Mouse (Mus musculus) limb, embryonic 10.5 days (tissue): ENCODE data around the gene Tfip11. TPM values are rescaled to one million over a fixed set of nuclear protein-coding genes. Genes with fewer than 3 reads are reported as not detected.
A peak's percentile ranks its signal among the peaks of the same experiment; 100 is the strongest.

Source experiments
- DNase-seq: peaks from one replicate; pipeline ENCODE4 v3.0.0-alpha.2; 2017; ENCODE audit warnings: low spot score
- H3K27ac ChIP-seq: fragments of 300-500 bp; sonication (generic); 2 replicates; pipeline ENCODE4 v1.5.1; 2016; ENCODE audit warnings: mild to moderate bottlenecking
- H3K27me3 ChIP-seq: fragments of 300-500 bp; sonication (generic); 2 replicates; pipeline ENCODE4 v1.6.1; 2016; ENCODE audit warnings: low read depth, mild to moderate bottlenecking; ENCODE audit not compliant: poor library complexity, severe bottlenecking
- H3K36me3 ChIP-seq: fragments of 300-500 bp; sonication (generic); 2 replicates; pipeline ENCODE4 v1.6.1; 2016; ENCODE audit warnings: mild to moderate bottlenecking, moderate library complexity
- H3K4me1 ChIP-seq: fragments of 300-500 bp; sonication (generic); 2 replicates; pipeline ENCODE4 v1.6.1; 2016
- H3K4me3 ChIP-seq: fragments of 300-500 bp; sonication (generic); 2 replicates; pipeline ENCODE4 v1.5.1; 2016; ENCODE audit warnings: mild to moderate bottlenecking, moderate library complexity
- H3K9me3 ChIP-seq: fragments of 300-500 bp; sonication (generic); replicated peaks from 2 replicates; pipeline ENCODE4 v1.6.1; 2016; ENCODE audit warnings: mild to moderate bottlenecking
- WGBS: fragments of 180-500 bp; shearing (Covaris S2); methylation state at CpG from one replicate; pipeline ENCODE4 v1.1.7; 2016; 5-methylcytosine and 5-hydroxymethylcytosine counted together
- polyA plus RNA-seq: library from polyadenylated mRNA; unstranded; fragments of >200 nt; fragmentation: Nextera tagmentation; extraction: Ambion mirVana; gene quantifications from 2 replicates; pipeline ENCODE4 v1.2.1, GENCODE M21; 2016

Gene Tfip11
- polyA plus RNA-seq, 1 experiment from 2014 or later: 44.4 TPM

DNA sequence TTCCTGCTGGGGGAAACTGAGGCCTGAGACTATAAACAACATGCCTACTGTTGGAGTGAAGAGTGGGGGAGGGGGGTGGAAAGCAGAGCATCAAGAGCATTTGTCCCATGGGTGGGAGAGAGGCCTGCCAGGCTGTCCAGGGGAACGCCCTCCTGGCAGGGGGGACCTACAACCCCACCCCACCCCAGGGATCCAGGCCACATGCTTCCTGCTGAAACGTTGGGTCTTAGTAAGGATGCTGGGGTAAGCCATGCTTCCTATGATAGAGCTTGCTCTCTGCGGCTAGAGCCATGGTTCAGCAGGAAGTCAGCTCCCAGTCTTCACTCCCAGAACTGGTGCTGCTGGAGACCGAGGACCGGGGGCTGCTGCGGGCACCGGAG lies 42.0 kb upstream of the Tfip11 start:
- Histone ChIP-seq H3K36me3 (peaks cover 7% of the 10 kb centered on the region), H3K27ac (peak overlapping the region; percentile 62), H3K27me3 (no peaks in the 10 kb centered on the region), H3K4me1 (peaks cover 46% of the 10 kb centered on the region), H3K4me3 (no peak overlapping the region), H3K9me3 (no peaks in the 10 kb centered on the region)
- 76% methylated on average over 7 of the region's 7 CpGs for WGBS
- no peak for DNase-seq

DNA sequence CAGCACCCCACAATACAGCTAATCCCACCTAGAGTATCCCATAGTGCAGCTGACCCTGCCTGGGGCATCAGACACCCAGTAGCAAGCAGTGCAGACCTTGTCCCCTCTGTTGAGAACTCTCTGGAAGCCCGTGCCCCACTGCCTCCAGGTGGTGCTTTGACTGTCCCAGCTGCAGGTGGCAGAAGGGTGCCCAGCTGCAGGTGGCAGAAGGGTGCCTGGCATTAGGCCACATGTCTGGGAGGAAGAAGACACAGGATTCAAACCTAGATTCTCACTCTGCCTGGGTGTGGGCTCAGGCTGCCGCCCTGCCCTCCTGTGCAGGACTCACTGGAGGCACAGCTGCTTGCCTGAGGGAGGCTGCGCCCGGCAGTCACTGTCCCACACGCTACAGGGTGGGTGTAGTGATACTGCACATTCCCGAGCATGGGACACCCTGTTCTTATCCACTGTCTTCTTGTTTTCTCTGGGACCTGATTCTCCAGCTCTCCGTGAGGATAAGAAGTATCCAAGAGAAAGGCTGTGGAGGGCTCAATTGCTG lies 40.5 kb upstream of the Tfip11 start:
- no peak for DNase-seq
- Histone ChIP-seq H3K27ac (no peak overlapping the region), H3K27me3 (no peaks in the 10 kb centered on the region), H3K36me3 (peaks cover 7% of the 10 kb centered on the region; the same call in 1 of the 2 replicates), H3K9me3 (no peaks in the 10 kb centered on the region), H3K4me1 (peaks cover 34% of the 10 kb centered on the region), H3K4me3 (no peak overlapping the region)
- 91% methylated on average over 7 of the region's 7 CpGs for WGBS

DNA sequence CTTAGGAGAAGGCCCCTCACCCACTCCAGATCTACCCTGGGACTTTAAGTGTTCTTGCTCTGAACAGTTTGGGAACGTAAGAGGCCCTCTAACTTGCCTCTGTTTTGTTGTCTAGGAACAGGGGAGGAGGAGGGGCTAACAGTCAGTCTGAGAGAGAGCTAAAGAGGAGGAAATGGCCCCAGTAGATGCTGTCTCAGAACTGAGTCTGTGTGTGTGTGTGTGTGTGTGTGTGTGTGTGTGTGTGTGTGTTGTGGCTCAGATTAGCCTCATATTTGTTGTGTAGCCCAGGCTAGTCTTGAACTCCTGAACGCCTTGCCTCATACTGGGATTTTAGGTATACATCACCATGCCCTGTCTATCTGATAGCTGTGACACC lies 39.6 kb upstream of the Tfip11 start:
- Histone ChIP-seq H3K36me3 (peaks cover 7% of the 10 kb centered on the region; the same call in 1 of the 2 replicates), H3K9me3 (no peaks in the 10 kb centered on the region), H3K4me1 (peaks cover 24% of the 10 kb centered on the region), H3K4me3 (no peak overlapping the region), H3K27ac (no peak overlapping the region), H3K27me3 (no peaks in the 10 kb centered on the region)
- WGBS: 85% methylated on average over 2 of the region's 2 CpGs
- no peak for DNase-seq

DNA sequence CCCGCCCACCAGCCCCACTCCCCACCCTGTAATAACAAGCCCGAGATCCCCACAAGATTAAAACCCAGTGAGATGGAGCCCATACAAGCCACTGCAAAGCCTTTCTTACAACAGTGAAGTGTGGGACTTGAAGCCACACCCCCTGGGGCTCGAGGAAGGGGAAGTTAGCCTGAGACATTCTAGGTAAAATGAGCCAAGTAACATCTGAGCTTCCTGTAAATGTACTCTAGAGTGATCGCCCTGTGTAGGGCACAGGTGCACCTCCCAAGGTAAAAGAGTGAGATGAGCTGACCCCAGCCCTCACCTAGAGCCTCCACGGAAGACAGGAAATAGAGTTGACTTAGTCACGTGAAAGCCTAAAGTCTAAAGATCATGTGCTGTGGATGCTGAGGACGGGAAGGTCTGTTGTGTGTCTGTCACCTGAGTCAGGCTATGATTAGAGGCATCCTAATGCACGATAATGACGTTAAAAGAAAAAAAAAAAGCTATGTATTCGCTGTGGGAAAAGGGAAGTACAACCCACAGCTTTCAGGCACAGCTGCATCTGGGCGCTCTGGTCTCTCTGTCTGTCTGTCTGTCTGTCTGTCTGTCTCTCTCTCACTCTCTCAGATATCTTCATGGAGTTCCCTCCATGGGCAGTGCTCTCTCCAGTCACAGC lies 39.0 kb upstream of the Tfip11 start:
- WGBS: 86% methylated on average over 11 of the region's 11 CpGs
- H3K4me3 ChIP-seq: no peak overlapping the region
- H3K9me3 ChIP-seq: no peaks in the 10 kb centered on the region
- no peak for DNase-seq
- H3K27ac ChIP-seq: no peak overlapping the region
- peaks cover 24% of the 10 kb centered on the region for H3K4me1 ChIP-seq
- H3K36me3 ChIP-seq: peaks cover 7% of the 10 kb centered on the region; the same call in 1 of the 2 replicates
- no peaks in the 10 kb centered on the region for H3K27me3 ChIP-seq

- 90% methylated on average over 2 of the region's 2 CpGs for WGBS
- peaks cover 7% of the 10 kb centered on the region; the same call in 1 of the 2 replicates for H3K36me3 ChIP-seq
- no peak overlapping the region for H3K4me3 ChIP-seq
- DNase-seq: no peak
- 0 out of 2 replicates have a peak overlapping the region, but pooled peaks have one; percentile 4 for H3K27ac ChIP-seq
- no peaks in the 10 kb centered on the region for H3K9me3 ChIP-seq
- H3K27me3 ChIP-seq: no peaks in the 10 kb centered on the region
- H3K4me1 ChIP-seq: peaks cover 18% of the 10 kb centered on the region
Measured at GRCm38 (mm10) chr5:112287652-112288051, 38.5 kb upstream of the Tfip11 start.

DNA sequence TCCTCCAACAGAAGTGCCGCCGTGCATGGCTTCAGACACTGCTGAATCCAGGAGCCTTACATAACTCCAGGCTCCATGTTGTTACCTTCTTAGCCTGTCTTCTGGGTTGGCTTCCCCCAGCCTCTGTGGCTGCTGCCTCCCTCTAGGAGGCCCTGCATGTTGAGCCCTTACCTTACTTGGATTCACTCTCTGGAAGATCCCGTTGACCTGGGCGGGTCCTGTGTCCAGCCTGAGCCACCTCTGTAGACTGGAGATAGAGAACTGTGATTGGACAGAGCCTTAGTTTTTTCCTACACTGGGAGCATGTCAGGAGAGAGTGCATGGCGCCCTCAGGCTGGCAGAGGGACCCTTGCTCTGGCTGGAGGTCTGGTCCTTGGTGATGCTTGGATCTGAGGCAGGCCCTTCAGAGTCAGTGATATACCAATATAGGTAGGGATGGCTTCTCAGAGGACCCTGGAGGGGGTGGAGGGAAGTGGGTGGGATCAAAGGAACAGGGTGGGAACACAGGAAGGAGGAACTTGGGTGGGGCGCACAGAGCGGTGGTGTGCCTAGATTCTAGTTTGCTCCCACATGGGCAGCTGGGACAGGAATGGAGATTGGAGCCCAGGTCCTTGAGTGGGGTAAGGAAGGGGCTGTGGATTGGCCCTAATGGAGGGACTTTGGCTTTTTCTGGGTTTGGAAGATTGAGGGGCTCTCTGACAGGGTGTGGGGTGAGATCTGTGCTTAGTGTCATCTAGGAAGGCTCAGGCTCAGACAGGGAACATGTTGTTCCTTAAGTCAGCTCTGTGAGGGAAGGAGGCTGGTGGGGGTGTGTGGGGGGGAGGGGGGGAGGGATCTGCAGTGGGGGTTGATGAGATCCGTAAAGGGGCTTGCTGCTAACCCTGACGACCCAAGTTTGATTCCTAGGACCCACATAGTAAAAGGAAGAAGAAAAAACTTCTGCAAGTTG lies 37.7 kb upstream of the Tfip11 start:
- no peaks in the 10 kb centered on the region for H3K9me3 ChIP-seq
- DNase-seq: no peak
- no peaks in the 10 kb centered on the region for H3K27me3 ChIP-seq
- H3K4me3 ChIP-seq: no peak overlapping the region
- H3K4me1 ChIP-seq: peaks cover 15% of the 10 kb centered on the region
- 81% methylated on average over 9 of the region's 9 CpGs for WGBS
- peaks cover 7% of the 10 kb centered on the region; the same call in 1 of the 2 replicates for H3K36me3 ChIP-seq
- peak overlapping the region; percentile 19; the same call in 1 of the 2 replicates for H3K27ac ChIP-seq

- Histone ChIP-seq H3K4me3 (no peak overlapping the region), H3K27me3 (no peaks in the 10 kb centered on the region), H3K4me1 (peaks cover 8% of the 10 kb centered on the region), H3K9me3 (no peaks in the 10 kb centered on the region), H3K27ac (no peak overlapping the region), H3K36me3 (peaks cover 7% of the 10 kb centered on the region; the same call in 1 of the 2 replicates)
- DNase-seq: no peak
- 83% methylated on average over 6 of the region's 8 CpGs for WGBS
Measured at GRCm38 (mm10) chr5:112289236-112289635, 36.9 kb upstream of the Tfip11 start.

DNA sequence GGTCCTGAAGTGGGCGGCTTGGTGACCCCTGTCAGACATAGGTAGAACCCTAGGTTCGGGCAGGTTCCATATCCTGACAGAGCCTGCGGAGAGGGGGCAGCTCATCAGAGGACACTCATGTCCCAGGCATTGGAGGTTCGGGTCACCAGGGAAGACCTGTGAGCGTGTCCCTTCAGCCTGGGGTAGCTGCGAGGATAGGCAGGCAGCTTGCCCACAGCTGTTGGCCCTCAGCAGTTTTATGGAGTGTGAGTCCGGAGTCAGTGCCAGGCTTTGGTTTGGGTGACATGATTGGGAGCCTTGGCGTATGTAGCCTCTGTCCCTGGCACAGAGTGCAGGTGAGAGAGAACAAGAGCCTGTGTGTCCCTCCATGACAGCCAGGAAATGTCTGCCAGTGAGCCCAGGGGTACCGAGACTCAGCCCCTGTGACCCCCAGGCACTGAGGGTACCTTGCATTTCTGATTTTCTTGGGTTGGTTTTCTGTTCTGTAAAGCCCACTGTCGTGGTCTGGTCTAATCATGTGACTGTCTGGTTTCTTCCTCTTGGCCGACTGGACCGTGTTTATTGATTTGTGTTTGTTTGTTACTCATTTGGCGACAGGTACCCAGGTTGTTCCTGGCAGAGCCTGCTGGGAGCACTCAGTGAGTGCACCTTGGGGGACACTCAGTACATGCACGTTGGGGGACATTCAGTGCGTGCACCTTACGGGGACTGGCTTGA lies 36.2 kb upstream of the Tfip11 start:
- Histone ChIP-seq H3K4me1 (peaks cover 12% of the 10 kb centered on the region), H3K4me3 (no peak overlapping the region), H3K27me3 (no peaks in the 10 kb centered on the region), H3K27ac (no peak overlapping the region), H3K9me3 (no peaks in the 10 kb centered on the region), H3K36me3 (peaks cover 7% of the 10 kb centered on the region; the same call in 1 of the 2 replicates)
- 86% methylated on average over 16 of the region's 16 CpGs for WGBS
- DNase-seq: no peak

- DNase-seq: no peak
- H3K4me3 ChIP-seq: no peak overlapping the region
- H3K9me3 ChIP-seq: no peaks in the 10 kb centered on the region
- 90% methylated on average over 8 of the region's 8 CpGs for WGBS
- H3K27me3 ChIP-seq: no peaks in the 10 kb centered on the region
- H3K36me3 ChIP-seq: peaks cover 4% of the 10 kb centered on the region; the same call in 1 of the 2 replicates
- H3K4me1 ChIP-seq: peaks cover 17% of the 10 kb centered on the region
- H3K27ac ChIP-seq: no peak overlapping the region
Measured at GRCm38 (mm10) chr5:112290536-112290880, 35.6 kb upstream of the Tfip11 start.

GRCm38 (mm10) chr5:112291866-112292265 lies 34.3 kb upstream of the Tfip11 start:
- 94% methylated on average over 5 of the region's 5 CpGs for WGBS
- no peak for DNase-seq
- Histone ChIP-seq H3K4me1 (peaks cover 14% of the 10 kb centered on the region), H3K27ac (no peak overlapping the region), H3K9me3 (no peaks in the 10 kb centered on the region), H3K27me3 (no peaks in the 10 kb centered on the region), H3K4me3 (no peak overlapping the region), H3K36me3 (no peaks in the 10 kb centered on the region)

DNA sequence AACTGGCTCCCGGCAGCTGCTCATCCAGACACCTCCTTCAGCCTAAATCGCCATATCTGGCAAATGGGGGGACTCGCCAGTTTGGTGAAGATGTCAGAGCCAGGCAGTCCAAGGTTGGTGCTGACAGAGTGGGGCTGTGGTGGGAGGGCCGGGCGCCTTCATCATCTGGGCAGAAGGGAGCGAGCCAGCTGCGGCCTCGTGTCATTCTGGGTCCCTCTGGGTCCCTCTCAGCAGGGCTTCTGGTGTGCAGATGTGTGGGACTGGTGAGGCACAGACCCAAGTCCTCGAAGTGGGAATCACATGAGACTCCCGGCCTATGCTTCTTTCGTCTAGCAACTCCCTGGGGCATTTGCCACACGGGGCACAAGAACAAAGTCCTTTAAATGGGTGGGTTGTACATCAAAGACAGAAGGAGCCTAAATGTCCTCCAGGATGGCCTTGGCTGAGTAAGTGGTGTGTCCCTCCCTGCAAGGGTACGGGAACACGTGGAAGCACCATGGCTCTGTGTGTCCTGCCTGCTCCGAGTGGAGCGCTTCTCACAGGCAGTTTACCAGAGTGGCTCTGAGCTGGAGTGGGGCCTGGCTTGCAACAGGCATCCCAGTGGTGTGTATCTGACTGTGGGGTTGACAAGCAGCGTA lies 33.7 kb upstream of the Tfip11 start:
- no peaks in the 10 kb centered on the region for H3K36me3 ChIP-seq
- no peak overlapping the region for H3K4me3 ChIP-seq
- H3K27ac ChIP-seq: no peak overlapping the region
- no peak for DNase-seq
- H3K4me1 ChIP-seq: peaks cover 14% of the 10 kb centered on the region
- WGBS: 78% methylated on average over 17 of the region's 17 CpGs
- H3K27me3 ChIP-seq: no peaks in the 10 kb centered on the region
- no peaks in the 10 kb centered on the region for H3K9me3 ChIP-seq

- 76% methylated on average over 2 of the region's 2 CpGs for WGBS
- H3K4me1 ChIP-seq: peaks cover 17% of the 10 kb centered on the region
- no peak for DNase-seq
Measured at GRCm38 (mm10) chr5:112293800-112294199, 32.4 kb upstream of the Tfip11 start.

More at GRCm38 (mm10) chr5:112293800-112294199, 32.4 kb upstream of the Tfip11 start:
- Histone ChIP-seq H3K4me3 (no peak overlapping the region), H3K36me3 (0 out of 2 replicates have a peak, but pooled peaks cover 2% of the 10 kb centered on the region), H3K27ac (no peak overlapping the region), H3K9me3 (no peaks in the 10 kb centered on the region), H3K27me3 (no peaks in the 10 kb centered on the region)
